In the genomic region with DNA sequence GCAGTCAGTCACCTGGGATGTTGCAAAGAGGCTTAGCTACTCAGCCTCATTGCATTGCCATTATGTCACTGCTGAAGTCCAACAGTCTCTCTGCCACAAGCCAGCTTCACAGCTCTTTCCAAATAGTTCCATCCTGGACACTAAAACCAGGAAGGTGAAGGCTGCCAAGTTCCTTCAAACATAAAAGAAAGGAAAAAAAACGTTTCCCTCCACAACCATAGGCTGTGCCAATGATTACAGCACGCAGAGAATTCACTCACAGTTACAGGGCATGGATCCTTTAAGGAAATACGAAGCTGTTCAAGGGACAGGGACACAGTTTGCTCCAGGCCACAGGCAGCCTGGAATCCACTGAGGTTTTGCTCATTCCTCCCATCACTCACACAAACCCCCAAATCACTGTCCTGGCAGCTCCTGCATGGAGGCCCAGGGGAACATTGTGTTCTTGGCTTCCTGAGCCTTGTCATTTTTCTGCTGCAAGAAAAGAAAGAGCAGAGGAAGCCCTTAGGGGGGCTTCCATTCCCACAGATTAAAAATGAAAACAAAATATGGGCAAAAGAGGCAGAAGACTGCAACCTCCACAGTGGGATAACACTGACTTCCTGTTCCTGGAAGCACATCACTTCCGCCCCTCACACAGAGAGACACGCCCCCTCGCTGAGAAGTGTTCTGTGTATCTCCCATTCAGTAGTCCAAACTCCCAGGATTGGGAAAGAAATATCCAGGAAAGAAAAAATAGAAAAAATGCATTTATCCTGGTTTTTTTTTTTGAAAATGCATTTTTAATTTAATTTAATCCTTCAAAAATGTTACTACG, we compare ENCODE assay signal across 10 mouse cellular contexts. TPM values are rescaled to one million over a fixed set of nuclear protein-coding genes. Genes with fewer than 3 reads are reported as not detected.
DNase-seq lines count a peak whose midpoint lies in the region; TF ChIP-seq lines count a peak whose summit lies in the region.
"Had no signal": no experiment of that assay in that cellular context is flagged by ENCODE, and none has a peak within 500 bp of the region (broad histone marks: within the 10 kb centered on the region; RNA-seq: fewer than 3 reads in every experiment).

No protein-coding gene starts in this region.

- no peak for DNase-seq in layer of hippocampus, adult 2 months (ENCODE audit: low spot score in 2 of 2)
- no peak for DNase-seq in layer of hippocampus, adult 18-20 months (ENCODE audit: low spot score in 2 of 2)
- DNase-seq in gastrocnemius, postnatal 36 days, result peak; percentile 13 to 23
- peak; percentile 6 for DNase-seq in heart, postnatal 25 days (ENCODE audit: low spot score)
- DNase-seq in lung, postnatal 4 days, result peak; percentile 20 to 59
- no peak for DNase-seq in cerebellum, postnatal 25 days
- no peak for DNase-seq in left cerebral cortex, adult 2 months (ENCODE audit: extremely low spot score in 1 of 2, low spot score in 2 of 2)
- DNase-seq: adrenal gland, postnatal 10 days had no signal

- TF ChIP-seq CTCF in layer of hippocampus, adult 2 months (conservative IDR thresholded peaks at IDR 0.05), result no peak
- no peak for TF ChIP-seq CTCF in left cerebral cortex, adult 2 months (IDR thresholded peaks at IDR 0.05)

- peak overlapping the region; percentile 48; the same call in 1 of the 2 replicates for H3K27ac ChIP-seq in layer of hippocampus, adult 2 months
- no peak overlapping the region for H3K27ac ChIP-seq in left cerebral cortex, adult 2 months
- H3K27ac ChIP-seq: kidney, embryonic 15.5 days had no signal

- no peak overlapping the region for H3K4me3 ChIP-seq in layer of hippocampus, adult 2 months
- H3K4me3 ChIP-seq in left cerebral cortex, adult 2 months, result no peak overlapping the region
- H3K4me3 ChIP-seq: kidney, embryonic 15.5 days; megakaryocyte, embryonic 14.5 days had no signal

- intact Hi-C loops in gastrocnemius, postnatal 36 days (cut with DNase I), result no loop called here
- intact Hi-C loops in heart, postnatal 25 days (cut with DNase I), result no loop called here
- intact Hi-C loops in left cerebral cortex, adult 2 months (cut with DNase I), result no loop called here

RNA-seq across cellular contexts. Expression of a gene that starts 29.3 kb away (rescaled TPM):
- total RNA-seq in layer of hippocampus, adult 2 months (2021), result 1 to 10 TPM; 1.4 to 1.9 TPM
- total RNA-seq in layer of hippocampus, adult 18-20 months (2021), result 1 to 10 TPM; 1.7 to 2.1 TPM
- under 1 TPM in 1 of 2 experiments, not detected in 1; 0.13 TPM for total RNA-seq in gastrocnemius, postnatal 36 days (2021)
- total RNA-seq in heart, postnatal 25 days (2021), result 10 to 100 TPM in 1 of 2 experiments, 1 to 10 TPM in 1; 9.1 to 11.5 TPM
- total RNA-seq in left cerebral cortex, adult 2 months (2021), result under 1 TPM; 0.16 to 0.23 TPM

Comparison
In these comparisons a context has a peak if more than half of its experiments do, and no peak if none do; other contexts are left out.
1. DNase-seq: peak in gastrocnemius, postnatal 36 days (2 of 2), heart, postnatal 25 days (single experiment) and lung, postnatal 4 days (2 of 2); none in layer of hippocampus, adult 2 months (0 of 2), layer of hippocampus, adult 18-20 months (0 of 2), cerebellum, postnatal 25 days (0 of 2) and left cerebral cortex, adult 2 months (0 of 2).